Mouse (Mus musculus): ENCODE results near the gene Fam186b. TPM values are rescaled to one million over a fixed set of nuclear protein-coding genes. Genes with fewer than 3 reads are reported as not detected.

Gene Fam186b
- polyA plus RNA-seq, 1 experiment = not detected

DNA sequence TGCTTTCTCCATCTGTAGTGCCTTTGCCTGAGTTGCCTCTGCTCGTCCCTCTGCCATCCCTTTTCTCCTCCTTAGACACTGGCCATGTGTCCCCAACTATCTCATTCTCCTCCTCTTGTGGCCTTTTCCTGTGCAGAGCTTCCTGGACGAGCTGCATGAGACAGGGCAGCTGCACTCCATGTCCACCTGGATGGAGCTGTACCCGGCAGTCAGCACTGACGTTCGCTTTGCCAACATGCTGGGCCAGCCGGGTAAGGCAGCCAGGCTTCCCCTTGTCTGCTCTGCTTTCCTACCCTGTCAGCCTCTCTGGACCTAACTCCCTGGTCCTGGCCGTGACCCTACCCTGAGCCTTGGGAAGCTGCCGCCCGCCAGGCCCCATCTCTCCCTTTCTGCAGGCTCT lies 13.9 kb upstream of the Fam186b start:
- TF ChIP-seq CTCF (IDR thresholded peaks at IDR 0.05; ENCODE audit: low read depth, low read length) (no peak), EP300 (IDR thresholded peaks at IDR 0.05; ENCODE audit: insufficient read depth, low read depth, low read length) (no peak), POLR2A (IDR thresholded peaks at IDR 0.05; ENCODE audit: insufficient read depth, low read length) (no peak)
- Histone ChIP-seq H3K4me1 (ENCODE audit: control insufficient read depth, insufficient read depth, low read length) (no peaks in the 10 kb centered on the region), H3K27me3 (ENCODE audit: control insufficient read depth, insufficient read depth, low read length, poor library complexity, severe bottlenecking) (no peaks in the 10 kb centered on the region), H3K9ac (ENCODE audit: low read depth, poor library complexity, severe bottlenecking) (no peak overlapping the region), H3K4me3 (ENCODE audit: low read depth, low read length) (no peak overlapping the region), H3K9me3 (replicated peaks; ENCODE audit: control insufficient read depth, insufficient read depth, low read length, poor library complexity, severe bottlenecking) (no peaks in the 10 kb centered on the region), H3K36me3 (ENCODE audit: control insufficient read depth, insufficient read depth, low read length, poor library complexity, severe bottlenecking) (peaks cover 37% of the 10 kb centered on the region), H3K27ac (ENCODE audit: insufficient read depth, low read length) (no peak overlapping the region)

GRCm38 (mm10) chr15:99307476-99307875 lies 11.8 kb upstream of the Fam186b start:
- no peaks in the 10 kb centered on the region for H3K4me1 ChIP-seq (ENCODE audit: control insufficient read depth, insufficient read depth, low read length)
- H3K27me3 ChIP-seq (ENCODE audit: control insufficient read depth, insufficient read depth, low read length, poor library complexity, severe bottlenecking) = no peaks in the 10 kb centered on the region

DNA sequence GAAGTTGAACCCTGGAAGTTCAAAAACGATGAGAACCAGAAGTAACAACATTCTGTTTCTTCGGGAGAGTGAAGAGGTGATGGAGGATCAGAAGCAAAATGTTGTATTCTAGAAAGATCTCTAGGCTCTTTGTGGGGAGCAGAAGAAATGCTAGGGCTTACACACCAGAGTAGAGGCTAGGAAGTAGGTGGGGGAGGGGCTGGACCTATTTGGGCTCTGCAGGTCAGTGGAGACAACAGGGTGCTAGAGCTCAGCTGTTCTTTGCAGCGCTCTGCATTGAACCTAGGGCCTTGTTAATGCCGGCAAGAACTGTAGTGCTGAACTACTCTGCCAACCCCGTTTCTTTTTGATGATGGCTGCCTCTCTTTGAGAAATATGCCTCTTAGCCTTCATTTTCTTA lies 525 bp upstream of the Fam186b start:
- H3K9me3 ChIP-seq (replicated peaks; ENCODE audit: control insufficient read depth, insufficient read depth, low read length, poor library complexity, severe bottlenecking) = no peaks in the 10 kb centered on the region
- no peaks in the 10 kb centered on the region for H3K4me1 ChIP-seq (ENCODE audit: control insufficient read depth, insufficient read depth, low read length)
- H3K27me3 ChIP-seq (ENCODE audit: control insufficient read depth, insufficient read depth, low read length, poor library complexity, severe bottlenecking) = no peaks in the 10 kb centered on the region
- H3K4me3 ChIP-seq (ENCODE audit: low read depth, low read length) = no peak overlapping the region; the same call in 1 of the 2 replicates
- no peaks in the 10 kb centered on the region for H3K36me3 ChIP-seq (ENCODE audit: control insufficient read depth, insufficient read depth, low read length, poor library complexity, severe bottlenecking)
- H3K9ac ChIP-seq (ENCODE audit: low read depth, poor library complexity, severe bottlenecking) = peak overlapping the region; percentile 75
- peak overlapping the region; percentile 91; the same call in 1 of the 2 replicates for H3K27ac ChIP-seq (ENCODE audit: insufficient read depth, low read length)
- TF ChIP-seq EP300 (IDR thresholded peaks at IDR 0.05; ENCODE audit: insufficient read depth, low read depth, low read length) = no peak

More at GRCm38 (mm10) chr15:99307476-99307875, 11.8 kb upstream of the Fam186b start:
- Histone ChIP-seq H3K4me3 (ENCODE audit: low read depth, low read length) (no peak overlapping the region), H3K9ac (ENCODE audit: low read depth, poor library complexity, severe bottlenecking) (no peak overlapping the region), H3K27ac (ENCODE audit: insufficient read depth, low read length) (no peak overlapping the region), H3K9me3 (replicated peaks; ENCODE audit: control insufficient read depth, insufficient read depth, low read length, poor library complexity, severe bottlenecking) (no peaks in the 10 kb centered on the region), H3K36me3 (ENCODE audit: control insufficient read depth, insufficient read depth, low read length, poor library complexity, severe bottlenecking) (peaks cover 37% of the 10 kb centered on the region)
- TF ChIP-seq CTCF (IDR thresholded peaks at IDR 0.05; ENCODE audit: low read depth, low read length) = no peak
- no peak for TF ChIP-seq POLR2A (IDR thresholded peaks at IDR 0.05; ENCODE audit: insufficient read depth, low read length)

DNA sequence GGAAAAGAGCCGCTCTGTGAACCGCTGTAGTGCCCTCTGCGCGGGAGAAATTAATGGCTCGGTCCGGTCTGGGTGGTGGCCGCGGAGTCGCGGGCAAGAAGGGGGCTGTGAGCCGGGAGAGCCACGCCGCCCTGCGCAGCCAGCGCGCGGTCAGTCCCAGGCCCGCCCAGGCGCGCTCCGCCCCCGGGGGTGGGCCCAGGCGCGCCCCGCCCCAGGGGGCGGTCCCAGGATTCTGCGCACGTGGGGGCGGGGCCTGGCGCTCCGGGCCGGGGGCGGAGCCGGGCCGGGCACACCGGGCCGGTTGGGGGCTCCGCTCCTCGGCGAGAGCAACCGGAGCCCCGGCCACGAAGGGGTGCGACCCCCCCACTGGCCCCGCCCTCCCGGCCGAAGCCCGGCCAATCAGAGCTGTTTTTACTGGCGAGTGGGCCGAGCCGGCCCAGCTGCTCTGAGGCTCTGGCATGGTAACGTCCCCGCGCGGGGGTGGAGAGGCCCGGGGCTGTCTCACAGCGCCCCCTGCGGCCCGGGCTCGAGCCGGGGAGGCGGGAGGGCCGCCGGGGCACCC lies 794 bp downstream of the Fam186b start, which contains the start of gene Prpf40b:
Gene Prpf40b, plus strand, starts transcription at position 275 of the 562 bp plus-strand sequence.
- H3K9me3 ChIP-seq (replicated peaks; ENCODE audit: control insufficient read depth, insufficient read depth, low read length, poor library complexity, severe bottlenecking) = no peaks in the 10 kb centered on the region
- H3K4me1 ChIP-seq (ENCODE audit: control insufficient read depth, insufficient read depth, low read length) = no peaks in the 10 kb centered on the region
- no peaks in the 10 kb centered on the region for H3K27me3 ChIP-seq (ENCODE audit: control insufficient read depth, insufficient read depth, low read length, poor library complexity, severe bottlenecking)
- peak within 1 kb of the TSS; percentile 90 for H3K4me3 ChIP-seq (ENCODE audit: low read depth, low read length)
- no peaks in the 10 kb centered on the region for H3K36me3 ChIP-seq (ENCODE audit: control insufficient read depth, insufficient read depth, low read length, poor library complexity, severe bottlenecking)
- peak within 1 kb of the TSS; percentile 75 for H3K9ac ChIP-seq (ENCODE audit: low read depth, poor library complexity, severe bottlenecking)
- TF ChIP-seq POLR2A (IDR thresholded peaks at IDR 0.05; ENCODE audit: insufficient read depth, low read length) (peak; percentile 70), CTCF (IDR thresholded peaks at IDR 0.05; ENCODE audit: low read depth, low read length) (no peak)
- peak within 1 kb of the TSS; percentile 91 for H3K27ac ChIP-seq (ENCODE audit: insufficient read depth, low read length)

- peak overlapping the region; percentile 35 for H3K27ac ChIP-seq (ENCODE audit: insufficient read depth, low read length)
- H3K27me3 ChIP-seq (ENCODE audit: control insufficient read depth, insufficient read depth, low read length, poor library complexity, severe bottlenecking) = no peaks in the 10 kb centered on the region
- TF ChIP-seq EP300 (IDR thresholded peaks at IDR 0.05; ENCODE audit: insufficient read depth, low read depth, low read length) (no peak), CTCF (IDR thresholded peaks at IDR 0.05; ENCODE audit: low read depth, low read length) (no peak), POLR2A (IDR thresholded peaks at IDR 0.05; ENCODE audit: insufficient read depth, low read length) (no peak)
Observed at GRCm38 (mm10) chr15:99294287-99294686, 1.4 kb downstream of the Fam186b start.

DNA sequence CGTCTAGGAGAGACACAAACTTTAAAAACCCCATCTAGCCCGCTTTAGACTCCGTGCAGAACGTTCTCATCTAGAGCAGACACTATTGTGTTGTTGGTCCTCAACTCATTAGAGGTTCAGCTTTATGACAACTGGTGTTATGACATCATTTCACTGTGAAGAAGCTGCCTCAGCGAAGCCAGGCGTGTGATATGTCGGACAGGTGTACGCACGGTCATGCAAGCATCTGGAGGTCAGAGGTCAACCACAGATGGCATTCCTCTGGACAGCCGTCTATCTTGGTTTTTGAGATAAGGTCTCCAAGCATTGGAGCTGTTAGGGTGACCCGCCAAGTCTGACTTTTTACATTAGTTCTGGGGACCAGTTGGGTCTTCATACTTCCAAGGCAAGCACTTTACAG lies 5.1 kb downstream of the Fam186b start:
- Histone ChIP-seq H3K27ac (ENCODE audit: insufficient read depth, low read length) (no peak overlapping the region), H3K36me3 (ENCODE audit: control insufficient read depth, insufficient read depth, low read length, poor library complexity, severe bottlenecking) (no peaks in the 10 kb centered on the region), H3K9ac (ENCODE audit: low read depth, poor library complexity, severe bottlenecking) (no peak overlapping the region), H3K4me3 (ENCODE audit: low read depth, low read length) (no peak overlapping the region), H3K9me3 (replicated peaks; ENCODE audit: control insufficient read depth, insufficient read depth, low read length, poor library complexity, severe bottlenecking) (no peaks in the 10 kb centered on the region), H3K4me1 (ENCODE audit: control insufficient read depth, insufficient read depth, low read length) (no peaks in the 10 kb centered on the region), H3K27me3 (ENCODE audit: control insufficient read depth, insufficient read depth, low read length, poor library complexity, severe bottlenecking) (no peaks in the 10 kb centered on the region)
- TF ChIP-seq POLR2A (IDR thresholded peaks at IDR 0.05; ENCODE audit: insufficient read depth, low read length) = no peak
- TF ChIP-seq EP300 (IDR thresholded peaks at IDR 0.05; ENCODE audit: insufficient read depth, low read depth, low read length) = no peak
- no peak for TF ChIP-seq CTCF (IDR thresholded peaks at IDR 0.05; ENCODE audit: low read depth, low read length)

More at GRCm38 (mm10) chr15:99294287-99294686, 1.4 kb downstream of the Fam186b start:
- Histone ChIP-seq H3K4me3 (ENCODE audit: low read depth, low read length) (peak overlapping the region; percentile 90), H3K36me3 (ENCODE audit: control insufficient read depth, insufficient read depth, low read length, poor library complexity, severe bottlenecking) (no peaks in the 10 kb centered on the region), H3K9me3 (replicated peaks; ENCODE audit: control insufficient read depth, insufficient read depth, low read length, poor library complexity, severe bottlenecking) (no peaks in the 10 kb centered on the region), H3K4me1 (ENCODE audit: control insufficient read depth, insufficient read depth, low read length) (no peaks in the 10 kb centered on the region), H3K9ac (ENCODE audit: low read depth, poor library complexity, severe bottlenecking) (peak overlapping the region; percentile 75)

Data from ES-Bruce4 (cell line).